Mouse (Mus musculus): Measurements from ENCODE around the gene Lif.

- TF ChIP-seq CTCF (IDR thresholded peaks at IDR 0.05; ENCODE audit: low read depth) (no peak), EP300 (IDR thresholded peaks at IDR 0.05; ENCODE audit: low read depth) (no peak)
These were observed 25.9 kb upstream of the Lif start for GRCm38 (mm10) chr11:4231435-4231834.
